In genomic region chr10:119408327-119408726, GRCm38 (mm10) we compare ENCODE assay signal across 11 mouse cellular contexts. TPM values are rescaled to one million over a fixed set of nuclear protein-coding genes. Genes with fewer than 3 reads are reported as not detected.
DNase-seq lines count a peak whose midpoint lies in the region; ATAC-seq and TF ChIP-seq lines count a peak whose summit lies in the region.
"Had no signal": no experiment of that assay in that cellular context is flagged by ENCODE, and none has a peak within 500 bp of the region (broad histone marks: within the 10 kb centered on the region; RNA-seq: fewer than 3 reads in every experiment).

No protein-coding gene starts in this region.

- no peak for TF ChIP-seq POLR2A in myocyte (IDR thresholded peaks at IDR 0.05; ENCODE audit: insufficient read length, low read depth)
- no peak for TF ChIP-seq POLR2A in cerebellum, adult 2 months (IDR thresholded peaks at IDR 0.05; ENCODE audit: borderline replicate concordance, insufficient read depth, low read length)

- H3K9ac ChIP-seq in hindbrain, postnatal 0 days (replicated peaks; ENCODE audit: low read length), result no peak overlapping the region
- H3K9ac ChIP-seq in hindbrain, embryonic 13.5 days, result no peak overlapping the region
- H3K9ac ChIP-seq: embryonic facial prominence, embryonic 13.5 days; neural tube, embryonic 13.5 days had no signal

- H3K36me3 ChIP-seq in hindbrain, postnatal 0 days (ENCODE audit: insufficient read depth, low read length), result no peaks in the 10 kb centered on the region
- H3K36me3 ChIP-seq in hindbrain, embryonic 13.5 days, result no peaks in the 10 kb centered on the region
- no peaks in the 10 kb centered on the region for H3K36me3 ChIP-seq in myocyte (ENCODE audit: control insufficient read depth, insufficient read depth)
- H3K36me3 ChIP-seq: embryonic facial prominence, embryonic 13.5 days; neural tube, embryonic 13.5 days had no signal

- 0 out of 2 replicates have a peak, but pooled peaks cover 3% of the 10 kb centered on the region for H3K4me1 ChIP-seq in hindbrain, postnatal 0 days (ENCODE audit: insufficient read depth, low read length)
- peaks cover 7% of the 10 kb centered on the region; the same call in 1 of the 2 replicates for H3K4me1 ChIP-seq in hindbrain, embryonic 13.5 days (replicated peaks)
- H3K4me1 ChIP-seq in cerebellum, adult 2 months (ENCODE audit: control insufficient read depth, insufficient read depth, low read length), result no peaks in the 10 kb centered on the region
- H3K4me1 ChIP-seq: embryonic facial prominence, embryonic 13.5 days had no signal

- H3ac ChIP-seq in myocyte (ENCODE audit: control insufficient read depth, insufficient read length), result no peak overlapping the region

- 16% methylated on average over 6 of the region's 6 CpGs for WGBS in hindbrain, postnatal 0 days
- WGBS in hindbrain, embryonic 13.5 days, result 29% methylated on average over 6 of the region's 6 CpGs
- 8% methylated on average over 6 of the region's 6 CpGs for WGBS in cerebellum, adult 2 months

- H3K9me3 ChIP-seq in hindbrain, postnatal 0 days (ENCODE audit: low read length), result no peaks in the 10 kb centered on the region
- H3K9me3 ChIP-seq in hindbrain, embryonic 13.5 days, result no peaks in the 10 kb centered on the region
- H3K9me3 ChIP-seq: embryonic facial prominence, embryonic 13.5 days; neural tube, embryonic 13.5 days had no signal

- no peak overlapping the region for H3K4me3 ChIP-seq in hindbrain, postnatal 0 days (ENCODE audit: low read length)
- H3K4me3 ChIP-seq in hindbrain, embryonic 13.5 days, result no peak overlapping the region
- H3K4me3 ChIP-seq in myocyte, result no peak overlapping the region
- H3K4me3 ChIP-seq in cerebellum, adult 2 months (replicated peaks; ENCODE audit: insufficient read depth, low read depth, low read length), result no peak overlapping the region
- H3K4me3 ChIP-seq: embryonic facial prominence, embryonic 13.5 days; neural tube, embryonic 13.5 days had no signal

- H3K4me2 ChIP-seq in hindbrain, postnatal 0 days (ENCODE audit: low read depth, low read length), result no peak overlapping the region
- no peak overlapping the region for H3K4me2 ChIP-seq in hindbrain, embryonic 13.5 days
- H3K4me2 ChIP-seq in myocyte (ENCODE audit: low read depth), result peak overlapping the region; percentile 65
- H3K4me2 ChIP-seq: embryonic facial prominence, embryonic 13.5 days; neural tube, embryonic 13.5 days had no signal

- H3K27ac ChIP-seq in hindbrain, postnatal 0 days, result no peak overlapping the region
- H3K27ac ChIP-seq in hindbrain, embryonic 13.5 days, result no peak overlapping the region
- H3K27ac ChIP-seq in cerebellum, adult 2 months (ENCODE audit: insufficient read depth, low read length), result no peak overlapping the region
- H3K27ac ChIP-seq: embryonic facial prominence, embryonic 13.5 days; neural tube, embryonic 13.5 days had no signal

- DNase-seq in hindbrain, postnatal 0 days (ENCODE audit: low spot score), result no peak
- peak; percentile 32 to 59 for DNase-seq in right cerebral cortex, adult 2 months (ENCODE audit: low spot score in 2 of 2)
- no peak for DNase-seq in right cerebral cortex, postnatal 10 days (ENCODE audit: low spot score in 2 of 2)
- peak; percentile 2 for DNase-seq in kidney, postnatal 14 days
- DNase-seq in cerebellum, adult 2 months, result no peak

- no peak for TF ChIP-seq CTCF in hindbrain, postnatal 0 days (IDR thresholded peaks at IDR 0.05; ENCODE audit: low read depth)
- TF ChIP-seq CTCF in cerebellum, adult 2 months (IDR thresholded peaks at IDR 0.05; ENCODE audit: borderline replicate concordance, insufficient read depth, low read depth, low read length), result no peak

- no peaks in the 10 kb centered on the region for H3K27me3 ChIP-seq in hindbrain, postnatal 0 days (ENCODE audit: insufficient read depth, low read length)
- H3K27me3 ChIP-seq in hindbrain, embryonic 13.5 days, result no peaks in the 10 kb centered on the region
- no peaks in the 10 kb centered on the region for H3K27me3 ChIP-seq in myocyte (ENCODE audit: control insufficient read depth, insufficient read depth, insufficient read length)
- no peaks in the 10 kb centered on the region for H3K27me3 ChIP-seq in cerebellum, adult 2 months (ENCODE audit: control insufficient read depth, insufficient read depth, low read length)
- H3K27me3 ChIP-seq: embryonic facial prominence, embryonic 13.5 days; neural tube, embryonic 13.5 days had no signal

- 0 out of 2 replicates have a peak, but pooled peaks have one; percentile 24 for ATAC-seq in hindbrain, postnatal 0 days
- no peak for ATAC-seq in hindbrain, embryonic 13.5 days (ENCODE audit: low FRiP score)
- ATAC-seq: Patski had no signal

- H3K79me2 ChIP-seq in myocyte (ENCODE audit: control insufficient read depth, insufficient read depth), result no peaks in the 10 kb centered on the region

TF ChIP-seq in myocyte, 11 proteins besides CTCF, POLR2A, EP300 and RAD21:
- TF ChIP-seq MYOD1 (IDR thresholded peaks at IDR 0.05; ENCODE audit: control insufficient read depth in 1 of 3, insufficient read length in 2 of 3, low read depth in 2 of 3), result peak in 1 of 3 experiments; percentile 11
- TF ChIP-seq E2F4 (IDR thresholded peaks at IDR 0.05; ENCODE audit: insufficient read depth), result no peak

RNA-seq across cellular contexts. Expression of gene Grip1, which starts 45.3 kb away (rescaled TPM):
- 31.2 and 38.1 TPM in 2 replicates for total RNA-seq in hindbrain, postnatal 0 days (2014; rRNA removed)
- polyA plus RNA-seq in hindbrain, postnatal 0 days (2015; fragmentation: Nextera tagmentation; extraction: Ambion mirVana), result 14.3 and 15.1 TPM in 2 replicates
- polyA plus RNA-seq in hindbrain, embryonic 13.5 days (2015; fragmentation: Nextera tagmentation; extraction: Ambion mirVana), result 16.3 and 17.7 TPM in 2 replicates
- polyA plus RNA-seq in myocyte (2012; fragmentation: generic; extraction: Trizol), result 0.08 TPM
- 4.6 and 5.0 TPM in 2 replicates for polyA plus RNA-seq in cerebellum, adult 2 months (2012; rRNA removed)
- total RNA-seq: granulocyte monocyte progenitor cell, adult 5-6 weeks had no signal

Comparison
In these comparisons a context has a peak if more than half of its experiments do, and no peak if none do; other contexts are left out.
1. DNase-seq: peak in right cerebral cortex, adult 2 months (2 of 2) and kidney, postnatal 14 days (single experiment); none in hindbrain, postnatal 0 days (single experiment), right cerebral cortex, postnatal 10 days (0 of 2) and cerebellum, adult 2 months (0 of 2).